Mouse (Mus musculus): ENCODE data around the gene Olfr1000. TPM values are rescaled to one million over a fixed set of nuclear protein-coding genes. Genes with fewer than 3 reads are reported as not detected.
"Not testable (repeated sequence)": the region's sequence is repeated elsewhere in the genome, so short reads cannot be mapped to it uniquely, and the experiment has no call there.

Olfr1000 gene
- not detected for total RNA-seq (2021)
- long read RNA-seq, experiment 1 = 0 reads
- long read RNA-seq, experiment 2 = 0 reads

DNA sequence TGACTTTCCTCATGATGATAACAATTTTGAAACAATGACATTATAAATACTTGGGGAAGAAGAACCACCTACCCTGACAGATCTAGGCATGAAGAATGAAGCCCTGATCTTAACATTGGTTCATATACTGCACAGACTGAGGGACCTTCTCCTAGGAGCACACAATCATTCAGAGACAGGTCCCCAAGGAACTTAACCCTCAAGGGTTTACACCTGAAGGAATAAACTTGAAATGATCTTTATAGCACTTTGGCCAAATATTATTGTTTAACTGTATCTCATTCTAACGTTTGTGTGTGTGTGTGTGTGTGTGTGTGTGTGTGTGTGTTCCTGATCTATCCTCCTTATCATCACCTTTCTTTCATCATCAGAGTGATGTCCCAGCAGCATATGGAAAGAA lies at the start of gene Olfr1000:
Gene Olfr1000 (minus strand): TSS at position 101 of the 400 bp plus-strand sequence.
- no peak for TF ChIP-seq CTCF (IDR thresholded peaks at IDR 0.05)
- no peak for DNase-seq
- Histone ChIP-seq H3K27ac (no peak within 1 kb of the TSS), H3K4me3 (no peak within 1 kb of the TSS)
- intact Hi-C loops (cut with DNase I) = no loop called here

DNA sequence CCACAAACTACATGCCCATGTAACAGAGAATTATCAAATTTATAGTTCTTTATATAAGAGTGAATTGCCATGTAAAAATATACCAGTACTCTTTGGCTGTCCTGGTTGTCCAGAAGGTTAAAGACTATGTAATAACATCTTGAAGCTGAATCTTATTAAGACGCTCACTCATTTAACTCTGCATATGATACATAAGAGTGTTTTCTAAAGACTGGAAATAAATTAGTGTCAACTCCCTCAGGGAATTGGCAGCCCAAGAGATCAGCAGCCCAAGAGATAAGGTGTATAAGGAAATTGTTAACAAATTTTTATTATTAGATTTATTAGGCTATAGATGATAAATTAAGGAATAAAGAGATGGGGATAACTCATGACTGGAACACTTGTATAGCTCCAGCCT lies 38.9 kb upstream of the Olfr1000 start, which contains the start of gene Olfr1002:
Gene Olfr1002 (minus strand): TSS at position 101 of the 400 bp plus-strand sequence.
- Histone ChIP-seq H3K27ac (no peak within 1 kb of the TSS), H3K4me3 (no peak within 1 kb of the TSS)
- TF ChIP-seq CTCF (IDR thresholded peaks at IDR 0.05) = no peak
- DNase-seq = no peak
- intact Hi-C loops (cut with DNase I) = no loop called here

DNA sequence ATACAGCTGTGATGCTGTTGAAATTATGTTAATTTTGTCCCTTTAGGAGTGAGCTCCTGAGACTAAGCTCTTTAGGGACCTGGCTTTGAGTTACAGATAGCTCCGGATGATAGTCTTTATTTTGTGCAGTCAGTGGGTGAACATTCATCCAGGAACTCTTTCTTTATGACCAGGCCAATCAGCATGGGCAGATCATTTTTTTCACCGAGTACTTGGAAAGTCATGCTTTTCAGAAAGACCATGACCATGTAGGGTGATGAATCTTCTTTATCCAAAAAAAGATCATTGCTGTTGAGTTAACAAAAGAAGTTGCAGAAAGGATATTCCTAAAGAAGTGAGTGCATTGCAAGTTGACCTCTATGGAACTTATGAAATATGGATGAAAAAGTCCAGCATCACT lies 23.1 kb downstream of the Olfr1000 start, which contains the start of gene Olfr998:
Gene Olfr998 (plus strand): TSS at position 301 of the 400 bp plus-strand sequence.
- H3K4me3 ChIP-seq; H3K27ac ChIP-seq; DNase-seq; intact Hi-C loops (cut with DNase I): not testable (repeated sequence)

DNA sequence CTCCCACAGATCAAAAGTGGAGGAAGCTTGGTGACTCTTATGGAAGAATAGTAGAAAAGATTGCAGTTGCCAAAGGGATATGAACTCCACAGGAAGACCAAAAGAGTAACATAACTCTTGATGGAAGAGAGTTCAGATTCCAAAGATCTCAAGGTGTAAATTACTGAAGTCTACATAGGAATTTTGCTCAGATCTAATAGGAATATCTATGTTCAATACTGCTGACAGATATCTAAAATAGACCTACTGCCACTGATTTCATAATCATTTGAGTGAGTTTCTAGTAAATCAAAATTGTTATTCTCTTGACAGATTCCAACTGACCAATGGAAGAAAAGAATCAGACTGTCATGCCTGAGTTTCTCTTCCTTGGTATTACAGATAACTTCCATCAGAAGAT lies 32.8 kb downstream of the Olfr1000 start, which contains the start of gene Olfr996:
Gene Olfr996 (plus strand): TSS at position 301 of the 400 bp plus-strand sequence.
- no peak within 1 kb of the TSS for H3K27ac ChIP-seq
- intact Hi-C loops (cut with DNase I) = no loop called here
- no peak within 1 kb of the TSS for H3K4me3 ChIP-seq
- TF ChIP-seq CTCF (IDR thresholded peaks at IDR 0.05) = no peak
- no peak for DNase-seq

DNA sequence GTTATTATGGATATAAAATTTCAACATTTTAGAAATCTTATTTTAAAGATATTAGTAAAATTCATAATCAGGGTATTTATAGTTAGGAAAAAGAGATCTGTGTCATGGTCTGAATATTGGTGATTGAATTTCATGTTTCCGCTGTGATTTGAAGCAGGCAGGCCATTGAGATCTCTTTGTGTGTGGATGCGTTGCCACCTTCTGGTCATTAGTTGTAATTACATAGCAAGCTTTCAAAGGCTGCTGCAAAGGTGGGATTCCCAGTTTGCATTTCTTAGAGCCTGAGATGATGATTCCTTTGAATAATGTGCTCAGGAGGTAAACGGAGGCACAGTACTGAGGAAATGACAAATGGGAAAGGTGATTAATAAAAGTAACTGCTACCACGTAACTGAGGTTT lies 50.5 kb downstream of the Olfr1000 start:
- Histone ChIP-seq H3K4me3 (no peak overlapping the region), H3K27ac (no peak overlapping the region)
- intact Hi-C loops (cut with DNase I) = loop anchor here (2.0 kb wide), 2 partner anchors 314 to 438 kb away; no protein-coding TSS in a partner anchor
- peak; percentile 82 for TF ChIP-seq CTCF (IDR thresholded peaks at IDR 0.05)
- DNase-seq = no peak

DNA sequence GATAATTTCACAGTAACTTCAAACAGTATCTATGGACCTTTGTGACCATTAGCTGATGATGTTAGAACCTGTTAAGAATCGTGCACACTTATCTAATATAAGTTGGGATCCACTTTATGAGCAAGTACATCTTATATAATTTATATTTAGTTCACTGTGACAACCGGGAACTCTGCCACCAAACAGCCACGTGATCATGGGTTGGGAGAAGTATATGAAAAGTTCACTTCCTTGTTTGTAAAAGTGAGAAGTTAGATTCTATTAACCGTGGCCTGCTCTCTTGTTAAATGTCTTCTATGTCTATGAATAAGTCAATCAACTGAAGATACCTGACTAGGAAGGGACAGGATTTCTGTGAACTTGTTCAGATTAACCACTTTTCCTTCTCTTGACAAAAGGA lies 51.5 kb downstream of the Olfr1000 start:
- H3K27ac ChIP-seq = no peak overlapping the region

More for the DNA sequence above, 51.5 kb downstream of the Olfr1000 start:
- no peak overlapping the region for H3K4me3 ChIP-seq
- intact Hi-C loops (cut with DNase I) = loop anchor here (2.0 kb wide), 2 partner anchors 313 to 437 kb away; no protein-coding TSS in a partner anchor
- no peak for DNase-seq
- TF ChIP-seq CTCF (IDR thresholded peaks at IDR 0.05) = no peak

Other genes with a start within 250 kb of the Olfr1000 start
- gene Olfr988, start 248.7 kb downstream of the Olfr1000 start, total RNA-seq (2021) = not detected
- gene Olfr992, start 202.4 kb downstream of the Olfr1000 start, total RNA-seq (2021) = not detected
- gene Olfr993, start 197.0 kb downstream of the Olfr1000 start, total RNA-seq (2021) = not detected
- not detected for gene Olfr994, start 175.5 kb downstream of the Olfr1000 start, total RNA-seq (2021)
- not detected for gene Olfr995, start 168.3 kb downstream of the Olfr1000 start, total RNA-seq (2021)
- gene 4833423E24Rik, start 92.9 kb downstream of the Olfr1000 start, total RNA-seq (2021) = not detected
- gene Olfr996, start 32.7 kb downstream of the Olfr1000 start, total RNA-seq (2021) = not detected
- not detected for gene Olfr998, start 23.0 kb downstream of the Olfr1000 start, total RNA-seq (2021)
- gene Olfr1002, start 38.8 kb upstream of the Olfr1000 start, total RNA-seq (2021) = not detected
- gene Olfr154, start 52.6 kb upstream of the Olfr1000 start, total RNA-seq (2021) = not detected
- not detected for gene Olfr1006, start 66.9 kb upstream of the Olfr1000 start, total RNA-seq (2021)
- gene Olfr1008, start 77.5 kb upstream of the Olfr1000 start, total RNA-seq (2021) = not detected
- gene Olfr1009, start 103.5 kb upstream of the Olfr1000 start, total RNA-seq (2021) = not detected
- gene Olfr1012, start 150.9 kb upstream of the Olfr1000 start, total RNA-seq (2021) = not detected
- gene Olfr1013, start 155.2 kb upstream of the Olfr1000 start, total RNA-seq (2021) = not detected
- not detected for gene Olfr1014, start 160.8 kb upstream of the Olfr1000 start, total RNA-seq (2021)
- not detected for gene Olfr1015, start 170.1 kb upstream of the Olfr1000 start, total RNA-seq (2021)
- gene Olfr1016, start 190.6 kb upstream of the Olfr1000 start, total RNA-seq (2021) = not detected
- not detected for gene Olfr1018, start 206.6 kb upstream of the Olfr1000 start, total RNA-seq (2021)
- gene Olfr1019, start 233.6 kb upstream of the Olfr1000 start, total RNA-seq (2021) = not detected
- gene Olfr1020, start 235.1 kb upstream of the Olfr1000 start, total RNA-seq (2021) = not detected